Mouse (Mus musculus) liver, adult 2 months (tissue): Measurements from ENCODE around the gene Chrm3. TPM values are rescaled to one million over a fixed set of nuclear protein-coding genes. Genes with fewer than 3 reads are reported as not detected.
A peak's percentile ranks its signal among the peaks of the same experiment; 100 is the strongest.
"Not testable (repeated sequence)": the region's sequence is repeated elsewhere in the genome, so short reads cannot be mapped to it uniquely, and the experiment has no call there.

Experiments
- DNase-seq: peaks from one replicate; pipeline ENCODE4 v3.0.0-alpha.2; 2011; ENCODE audit warnings: low read depth, low spot score; ENCODE audit errors: extremely low read depth
- H3K27ac ChIP-seq: fragments of 200-500 bp; replicated peaks from 2 replicates; pipeline ENCODE4 v1.5.1; 2012; ENCODE audit warnings: low read depth, mild to moderate bottlenecking, control low read depth, inconsistent platforms, low read length; ENCODE audit not compliant: insufficient read depth
- H3K27me3 ChIP-seq: fragments of 200-500 bp; 2 replicates; pipeline ENCODE4 v1.6.1; 2012; ENCODE audit warnings: mild to moderate bottlenecking, moderate library complexity, low read length, inconsistent platforms; ENCODE audit not compliant: control insufficient read depth, insufficient read depth
- H3K36me3 ChIP-seq: fragments of 200-500 bp; 2 replicates; pipeline ENCODE4 v1.6.1; 2012; ENCODE audit warnings: low read length, inconsistent platforms; ENCODE audit not compliant: control insufficient read depth, insufficient read depth
- H3K4me1 ChIP-seq: fragments of 200-500 bp; 2 replicates; pipeline ENCODE4 v1.6.1; 2011; ENCODE audit warnings: low read length; ENCODE audit not compliant: control insufficient read depth, insufficient read depth
- H3K4me3 ChIP-seq: fragments of 200-500 bp; 2 replicates; pipeline ENCODE4 v1.5.1; 2011; ENCODE audit warnings: low read depth, mild to moderate bottlenecking, control low read depth, low read length, moderate library complexity; ENCODE audit not compliant: insufficient read depth
- H3K79me2 ChIP-seq: fragments of 200-500 bp; 2 replicates; pipeline ENCODE4 v1.6.1; 2012; ENCODE audit warnings: inconsistent platforms, mild to moderate bottlenecking, low read length, moderate library complexity; ENCODE audit not compliant: control insufficient read depth, insufficient read depth
- H3K9ac ChIP-seq: fragments of 200-500 bp; 2 replicates; pipeline ENCODE4 v1.6.1; 2012; ENCODE audit warnings: low read depth, mild to moderate bottlenecking, control low read depth, inconsistent platforms, low read length
- CTCF ChIP-seq: fragments of 200-500 bp; IDR thresholded peaks from 2 replicates; pipeline ENCODE4 v1.5.1; 2011; ENCODE audit warnings: low read depth, low read length, control low read depth
- POLR2A ChIP-seq: fragments of 200-500 bp; IDR thresholded peaks from 2 replicates; pipeline ENCODE4 v1.6.1; 2011; ENCODE audit warnings: low read length, control low read depth; ENCODE audit not compliant: insufficient read depth; ENCODE audit errors: extremely low read depth
- WGBS: fragments of 180-500 bp; shearing (Covaris S2); methylation state at CpG from one replicate; pipeline ENCODE4 v1.1.7; 2018; 5-methylcytosine and 5-hydroxymethylcytosine counted together
- polyA plus RNA-seq: library from polyadenylated mRNA; depleted of rRNA; stranded (reverse); fragments of >200 nt; gene quantifications from 2 replicates; pipeline ENCODE4 v1.2.3, GENCODE M21; 2012
- total RNA-seq: library from RNA; depleted of rRNA; stranded (reverse); fragments of >200 nt; gene quantifications from 2 replicates; pipeline ENCODE4 v1.2.3, GENCODE M21; 2014

Gene Chrm3
- total and polyA plus RNA-seq, 2 experiments: 0.17 to 0.18 TPM

GRCm38 (mm10) chr13:9880401-9880800 is 480.2 kb downstream of the Chrm3 start:
- Histone ChIP-seq H3K9ac (no peak overlapping the region), H3K4me1 (no peaks in the 10 kb centered on the region), H3K36me3 (no peaks in the 10 kb centered on the region), H3K4me3 (no peak overlapping the region), H3K27me3 (no peaks in the 10 kb centered on the region), H3K27ac (no peak overlapping the region), H3K79me2 (no peaks in the 10 kb centered on the region)
- WGBS: 76% methylated on average over 4 of the region's 4 CpGs
- DNase-seq: no peak
- no peak for TF ChIP-seq POLR2A
- no peak for TF ChIP-seq CTCF

- no peak overlapping the region for H3K9ac ChIP-seq
- H3K36me3 ChIP-seq: no peaks in the 10 kb centered on the region
- peak; percentile 18 for DNase-seq
- no peak overlapping the region for H3K4me3 ChIP-seq
- 78% methylated on average over 7 of the region's 7 CpGs for WGBS
- H3K4me1 ChIP-seq: no peaks in the 10 kb centered on the region
- H3K27ac ChIP-seq: no peak overlapping the region
- no peaks in the 10 kb centered on the region for H3K79me2 ChIP-seq
- H3K27me3 ChIP-seq: no peaks in the 10 kb centered on the region
- TF ChIP-seq POLR2A (no peak), CTCF (no peak)
These were observed 482.0 kb downstream of the Chrm3 start for GRCm38 (mm10) chr13:9878596-9879010.

GRCm38 (mm10) chr13:9873377-9873776 is 487.3 kb downstream of the Chrm3 start:
- TF ChIP-seq POLR2A (no peak), CTCF (no peak)
- H3K27me3 ChIP-seq: no peaks in the 10 kb centered on the region
- WGBS: 54% methylated on average over 3 of the region's 3 CpGs
- H3K4me1 ChIP-seq: no peaks in the 10 kb centered on the region
- DNase-seq: peak; percentile 51
- H3K36me3 ChIP-seq: no peaks in the 10 kb centered on the region
- H3K9ac ChIP-seq: no peak overlapping the region
- no peak overlapping the region for H3K4me3 ChIP-seq
- no peaks in the 10 kb centered on the region for H3K79me2 ChIP-seq
- H3K27ac ChIP-seq: no peak overlapping the region

GRCm38 (mm10) chr13:9866161-9866560 is 494.5 kb downstream of the Chrm3 start:
- H3K9ac ChIP-seq: no peak overlapping the region
- WGBS: 79% methylated on average over 2 of the region's 2 CpGs
- DNase-seq: no peak
- TF ChIP-seq CTCF: no peak
- TF ChIP-seq POLR2A: no peak
- no peaks in the 10 kb centered on the region for H3K27me3 ChIP-seq
- H3K36me3 ChIP-seq: no peaks in the 10 kb centered on the region
- no peak overlapping the region for H3K27ac ChIP-seq
- H3K79me2 ChIP-seq: no peaks in the 10 kb centered on the region
- H3K4me1 ChIP-seq: no peaks in the 10 kb centered on the region
- H3K4me3 ChIP-seq: no peak overlapping the region

GRCm38 (mm10) chr13:9847515-9847914 is 513.1 kb downstream of the Chrm3 start:
- H3K4me3 ChIP-seq: no peak overlapping the region
- no peak overlapping the region for H3K9ac ChIP-seq
- H3K27ac ChIP-seq: no peak overlapping the region
- H3K27me3 ChIP-seq: no peaks in the 10 kb centered on the region
- H3K79me2 ChIP-seq: no peaks in the 10 kb centered on the region
- H3K4me1 ChIP-seq: no peaks in the 10 kb centered on the region
- whole genome bisulfite sequencing: 75% methylated on average over 3 of the region's 3 CpGs
- TF ChIP-seq CTCF: no peak
- no peak for TF ChIP-seq POLR2A
- H3K36me3 ChIP-seq: no peaks in the 10 kb centered on the region
- no peak for DNase-seq

GRCm38 (mm10) chr13:9846543-9847434 is 513.9 kb downstream of the Chrm3 start:
- Histone ChIP-seq H3K79me2 (no peaks in the 10 kb centered on the region), H3K27ac (no peak overlapping the region), H3K9ac (no peak overlapping the region), H3K36me3 (no peaks in the 10 kb centered on the region), H3K27me3 (no peaks in the 10 kb centered on the region), H3K4me3 (no peak overlapping the region; the same call in 1 of the 2 replicates), H3K4me1 (no peaks in the 10 kb centered on the region)
- TF ChIP-seq CTCF: peak; percentile 100
- no peak for TF ChIP-seq POLR2A
- DNase-seq: peak; percentile 32
- WGBS: 35% methylated on average over 14 of the region's 14 CpGs

- 69% methylated on average over 33 of the region's 33 CpGs for WGBS
- DNase-seq: peak; percentile 37
- not testable (repeated sequence) for H3K9ac ChIP-seq, H3K79me2 ChIP-seq, H3K27ac ChIP-seq, H3K4me3 ChIP-seq, H3K4me1 ChIP-seq, H3K36me3 ChIP-seq, H3K27me3 ChIP-seq
These were observed 526.4 kb downstream of the Chrm3 start for GRCm38 (mm10) chr13:9834146-9834679.
